Mouse (Mus musculus) heart, embryonic 14.5 days (tissue): ENCODE data around the gene Foxd3. TPM values are rescaled to one million over a fixed set of nuclear protein-coding genes. Genes with fewer than 3 reads are reported as not detected.
A peak's percentile ranks its signal among the peaks of the same experiment; 100 is the strongest.

Experiments
- ATAC-seq: fragments of 200-750 bp; cut with Nextera tagmentation; 2 replicates; pipeline ENCODE4 v1.8.0; 2017; ENCODE audit warnings: low read depth, moderate TSS enrichment; ENCODE audit not compliant: insufficient number of reproducible peaks, insufficient read depth, low FRiP score
- H3K27ac ChIP-seq, 2 experiments: fragments of 200-500 bp in 1 of 2; fragments of 300-500 bp in 1 of 2; sonication (generic) in 1 of 2; replicated peaks in 1 of 2; 2 replicates each; pipeline ENCODE4 v1.5.1; 2012 to 2014; ENCODE audit warnings: low read depth in 2 of 2, low read length in 2 of 2, control low read depth in 1 of 2, mild to moderate bottlenecking in 1 of 2, mixed read lengths in 1 of 2; ENCODE audit not compliant: control insufficient read depth in 1 of 2, insufficient read depth in 1 of 2
- H3K27me3 ChIP-seq: fragments of 300-500 bp; sonication (generic); 2 replicates; pipeline ENCODE4 v1.6.1; 2014; ENCODE audit warnings: mild to moderate bottlenecking, low read length, control low read depth; ENCODE audit not compliant: control insufficient read depth, insufficient read depth
- H3K36me3 ChIP-seq: fragments of 300-500 bp; sonication (generic); 2 replicates; pipeline ENCODE4 v1.6.1; 2014; ENCODE audit warnings: mild to moderate bottlenecking, control low read depth, low read length, mixed read lengths; ENCODE audit not compliant: control insufficient read depth, insufficient read depth
- H3K4me1 ChIP-seq, 2 experiments: fragments of 200-500 bp in 1 of 2; fragments of 300-500 bp in 1 of 2; sonication (generic) in 1 of 2; 2 replicates each; pipeline ENCODE4 v1.6.1; 2012 to 2014; ENCODE audit warnings: low read length in 2 of 2, control low read depth in 1 of 2, mixed read lengths in 1 of 2; ENCODE audit not compliant: control insufficient read depth in 2 of 2, insufficient read depth in 2 of 2
- H3K4me2 ChIP-seq: fragments of 300-500 bp; sonication (generic); 2 replicates; pipeline ENCODE4 v1.6.1; 2014; ENCODE audit warnings: mild to moderate bottlenecking, low read length
- H3K4me3 ChIP-seq, 2 experiments: fragments of 200-500 bp in 1 of 2; fragments of 300-500 bp in 1 of 2; sonication (generic) in 1 of 2; 2 replicates each; pipeline ENCODE4 v1.5.1; 2012 to 2014; ENCODE audit warnings: low read length in 2 of 2, mild to moderate bottlenecking in 2 of 2, control low read depth in 1 of 2, low read depth in 1 of 2, moderate library complexity in 1 of 2; ENCODE audit not compliant: control insufficient read depth in 1 of 2, insufficient read depth in 1 of 2
- H3K9ac ChIP-seq: fragments of 300-500 bp; sonication (generic); 2 replicates; pipeline ENCODE4 v1.6.1; 2014; ENCODE audit warnings: mild to moderate bottlenecking, low read length
- H3K9me3 ChIP-seq: fragments of 300-500 bp; sonication (generic); 2 replicates; pipeline ENCODE4 v1.6.1; 2016; ENCODE audit warnings: low read length, control low read depth; ENCODE audit not compliant: control insufficient read depth
- WGBS: fragments of 180-500 bp; shearing (Covaris S2); extraction: QIAGEN DNeasy Blood & Tissue Kit; methylation state at CpG from one replicate; pipeline ENCODE4 v1.1.7; 2014; 5-methylcytosine and 5-hydroxymethylcytosine counted together
- polyA plus RNA-seq: library from polyadenylated mRNA; unstranded; fragments of >200 nt; fragmentation: Nextera tagmentation; extraction: Ambion mirVana; gene quantifications from 2 replicates; pipeline ENCODE4 v1.2.1, GENCODE M21; 2014

Foxd3 gene
- polyA plus RNA-seq, 1 experiment from 2014 or later: not detected

GRCm38 (mm10) chr4:99653216-99653607 is 2.9 kb upstream of the Foxd3 start:
- no peak for ATAC-seq
- H3K9ac ChIP-seq: no peak overlapping the region
- H3K9me3 ChIP-seq: no peaks in the 10 kb centered on the region
- no peak overlapping the region for H3K4me3 ChIP-seq
- peaks cover 99% of the 10 kb centered on the region for H3K27me3 ChIP-seq
- H3K4me2 ChIP-seq: no peak overlapping the region
- no peaks in the 10 kb centered on the region for H3K36me3 ChIP-seq
- H3K27ac ChIP-seq: no peak overlapping the region
- 1% methylated on average over 25 of the region's 25 CpGs for WGBS
- peaks cover 2 to 22% of the 10 kb centered on the region in 2 experiments; a peak in 3 of 4 replicates for H3K4me1 ChIP-seq

DNA sequence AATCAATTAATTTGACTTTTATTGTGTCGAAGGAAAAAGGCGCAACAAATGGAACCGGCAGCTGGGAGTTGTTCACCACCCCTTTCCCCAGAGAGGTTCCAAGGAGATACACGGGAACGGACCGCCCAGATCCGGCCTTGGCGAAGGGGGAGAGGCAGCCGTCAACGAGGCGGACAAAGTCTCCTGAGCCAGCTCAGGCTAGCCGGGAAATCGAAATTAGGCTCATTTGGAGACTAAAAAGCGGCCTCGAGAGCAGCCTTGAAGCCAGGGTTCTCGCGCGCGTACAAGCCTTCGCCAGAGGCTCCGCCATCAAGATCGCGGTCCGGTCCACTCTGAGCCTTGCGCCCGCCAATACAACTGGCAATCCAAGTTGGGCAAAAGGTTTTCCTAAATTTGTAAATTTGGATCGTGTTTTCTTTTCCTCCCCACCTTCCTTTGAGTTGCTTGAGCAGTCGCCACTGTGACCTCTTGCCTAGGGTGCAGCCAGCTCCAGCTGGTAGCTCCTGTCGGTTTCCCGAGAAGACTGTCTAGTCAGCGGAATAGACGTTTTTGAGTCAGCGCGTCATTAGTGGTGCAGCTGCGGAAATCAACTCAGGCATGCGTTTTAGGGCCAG is 2.4 kb upstream of the Foxd3 start:
- no peak for ATAC-seq
- 2% methylated on average over 36 of the region's 36 CpGs for WGBS
- no peak overlapping the region for H3K4me2 ChIP-seq

GRCm38 (mm10) chr4:99654621-99655296 is 1.3 kb upstream of the Foxd3 start:
- Histone ChIP-seq H3K4me1 (peaks cover 2 to 22% of the 10 kb centered on the region in 2 experiments; a peak in 3 of 4 replicates), H3K27ac (no peak overlapping the region), H3K4me3 (no peak overlapping the region), H3K27me3 (peaks cover 93% of the 10 kb centered on the region), H3K9me3 (no peaks in the 10 kb centered on the region), H3K4me2 (no peak overlapping the region), H3K9ac (no peak overlapping the region), H3K36me3 (no peaks in the 10 kb centered on the region)
- no peak for ATAC-seq
- 2% methylated on average over 27 of the region's 27 CpGs for WGBS

More for the DNA sequence above, 2.4 kb upstream of the Foxd3 start:
- no peaks in the 10 kb centered on the region for H3K36me3 ChIP-seq
- peaks cover 2 to 22% of the 10 kb centered on the region in 2 experiments; a peak in 3 of 4 replicates for H3K4me1 ChIP-seq
- H3K27ac ChIP-seq: no peak overlapping the region
- peaks cover 97% of the 10 kb centered on the region for H3K27me3 ChIP-seq
- H3K9me3 ChIP-seq: no peaks in the 10 kb centered on the region
- H3K9ac ChIP-seq: no peak overlapping the region
- H3K4me3 ChIP-seq: no peak overlapping the region

GRCm38 (mm10) chr4:99656605-99657429 is 718 bp downstream of the Foxd3 start:
- Histone ChIP-seq H3K27ac (no peak overlapping the region), H3K9me3 (no peaks in the 10 kb centered on the region), H3K4me3 (peak overlapping the region; percentile 25 to 38), H3K36me3 (no peaks in the 10 kb centered on the region), H3K9ac (no peak overlapping the region), H3K4me2 (peak overlapping the region; percentile 61), H3K4me1 (peaks cover 0 to 16% of the 10 kb centered on the region in 2 experiments; a peak in 3 of 4 replicates), H3K27me3 (peaks cover 92% of the 10 kb centered on the region)
- under 1% methylated on average over 92 of the region's 92 CpGs for WGBS
- ATAC-seq: no peak

GRCm38 (mm10) chr4:99657430-99657820 is 1.3 kb downstream of the Foxd3 start:
- Histone ChIP-seq H3K36me3 (no peaks in the 10 kb centered on the region), H3K9me3 (no peaks in the 10 kb centered on the region), H3K9ac (no peak overlapping the region), H3K4me1 (peaks cover 0 to 16% of the 10 kb centered on the region in 2 experiments; a peak in 3 of 4 replicates), H3K27ac (no peak overlapping the region), H3K4me3 (peak overlapping the region; percentile 25 to 38), H3K27me3 (peaks cover 92% of the 10 kb centered on the region), H3K4me2 (peak overlapping the region; percentile 61)
- no peak for ATAC-seq
- WGBS: 1% methylated on average over 59 of the region's 62 CpGs

DNA sequence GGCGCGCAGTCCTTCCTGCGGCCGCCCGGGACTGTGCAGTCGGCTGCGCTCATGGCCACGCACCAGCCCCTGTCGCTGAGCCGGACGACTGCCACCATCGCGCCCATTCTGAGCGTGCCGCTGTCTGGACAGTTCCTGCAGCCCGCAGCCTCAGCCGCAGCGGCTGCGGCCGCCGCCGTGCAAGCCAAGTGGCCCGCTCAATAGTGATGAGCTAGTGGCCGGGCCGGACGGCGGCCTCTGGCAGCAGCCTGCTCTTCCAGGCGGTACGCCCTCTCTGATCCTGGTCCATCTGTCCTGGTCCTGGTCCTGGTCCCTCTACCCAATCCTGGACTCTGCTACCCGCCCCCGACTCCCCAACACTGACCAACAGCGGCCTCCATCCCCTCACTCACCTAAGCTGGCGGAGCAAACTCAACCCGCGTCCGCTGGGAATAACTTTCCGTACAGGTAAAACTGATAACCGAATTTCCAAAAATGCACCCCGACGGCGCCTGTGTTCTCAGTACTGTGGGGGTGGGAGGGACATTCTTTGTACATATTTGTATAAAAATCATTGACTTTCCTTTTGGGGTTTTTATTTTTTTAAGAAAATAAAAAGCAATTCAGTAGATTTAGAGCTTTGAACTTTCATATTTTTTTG is 1.9 kb downstream of the Foxd3 start:
- Histone ChIP-seq H3K36me3 (no peaks in the 10 kb centered on the region), H3K9ac (no peak overlapping the region), H3K27ac (no peak overlapping the region), H3K9me3 (no peaks in the 10 kb centered on the region), H3K4me2 (peak overlapping the region; percentile 61), H3K4me3 (peak overlapping the region; percentile 15 to 38; a peak in 2 of 4 replicates), H3K4me1 (peaks cover 0 to 16% of the 10 kb centered on the region in 2 experiments; a peak in 3 of 4 replicates), H3K27me3 (peaks cover 92% of the 10 kb centered on the region)
- under 1% methylated on average over 28 of the region's 41 CpGs for WGBS
- no peak for ATAC-seq

- ATAC-seq: no peak
- H3K4me3 ChIP-seq: no peak overlapping the region
- H3K27ac ChIP-seq: no peak overlapping the region
These were observed 2.8 kb downstream of the Foxd3 start for GRCm38 (mm10) chr4:99658881-99659280.

More at GRCm38 (mm10) chr4:99658881-99659280, 2.8 kb downstream of the Foxd3 start:
- Histone ChIP-seq H3K9ac (no peak overlapping the region), H3K4me2 (no peak overlapping the region), H3K36me3 (no peaks in the 10 kb centered on the region), H3K9me3 (no peaks in the 10 kb centered on the region), H3K4me1 (peaks cover 0 to 12% of the 10 kb centered on the region in 2 experiments; a peak in 3 of 4 replicates), H3K27me3 (peaks cover 92% of the 10 kb centered on the region)
- WGBS: 18% methylated on average over 6 of the region's 6 CpGs
